Mouse (Mus musculus) hindbrain, embryonic 14.5 days (tissue): ENCODE data around the gene Rad51ap2. TPM values are rescaled to one million over a fixed set of nuclear protein-coding genes. Genes with fewer than 3 reads are reported as not detected.

Experiments used
- ATAC-seq: fragments of 200-750 bp; cut with Nextera tagmentation; 2 replicates; pipeline ENCODE4 v1.8.0; 2017; ENCODE audit warnings: moderate number of reproducible peaks, mild to moderate bottlenecking, moderate TSS enrichment, moderate library complexity; ENCODE audit not compliant: low FRiP score
- DNase-seq: peaks from one replicate; pipeline ENCODE4 v3.0.0-alpha.2; 2015; ENCODE audit warnings: low spot score
- H3K27ac ChIP-seq: fragments of 300-500 bp; sonication (generic); 2 replicates; pipeline ENCODE4 v1.5.1; 2014; ENCODE audit warnings: mild to moderate bottlenecking, moderate library complexity
- H3K27me3 ChIP-seq: fragments of 300-500 bp; sonication (generic); 2 replicates; pipeline ENCODE4 v1.6.1; 2014; ENCODE audit warnings: mild to moderate bottlenecking, low read length, mixed read lengths; ENCODE audit not compliant: control insufficient read depth, insufficient read depth
- H3K36me3 ChIP-seq: fragments of 300-500 bp; sonication (generic); replicated peaks from 2 replicates; pipeline ENCODE4 v1.6.1; 2014; ENCODE audit not compliant: control insufficient read depth, insufficient read depth
- H3K4me1 ChIP-seq: fragments of 300-500 bp; sonication (generic); replicated peaks from 2 replicates; pipeline ENCODE4 v1.6.1; 2014; ENCODE audit warnings: antibody characterized with exemption, low read length, mixed read lengths; ENCODE audit not compliant: control insufficient read depth, insufficient read depth
- H3K4me2 ChIP-seq: fragments of 300-500 bp; sonication (generic); replicated peaks from 2 replicates; pipeline ENCODE4 v1.6.1; 2014; ENCODE audit warnings: mild to moderate bottlenecking, moderate library complexity
- H3K4me3 ChIP-seq: fragments of 300-500 bp; sonication (generic); replicated peaks from 2 replicates; pipeline ENCODE4 v1.5.1; 2014; ENCODE audit warnings: mild to moderate bottlenecking, low read length
- H3K9ac ChIP-seq: fragments of 300-500 bp; sonication (generic); 2 replicates; pipeline ENCODE4 v1.6.1; 2014
- H3K9me3 ChIP-seq: fragments of 300-500 bp; sonication (generic); 2 replicates; pipeline ENCODE4 v1.6.1; 2016; ENCODE audit warnings: low read length; ENCODE audit not compliant: control insufficient read depth
- WGBS: fragments of 180-500 bp; shearing (Covaris S2); extraction: QIAGEN DNeasy Blood & Tissue Kit; methylation state at CpG from one replicate; pipeline ENCODE4 v1.1.7; 2014; 5-methylcytosine and 5-hydroxymethylcytosine counted together
- polyA plus RNA-seq: library from polyadenylated mRNA; unstranded; fragments of >200 nt; fragmentation: Nextera tagmentation; extraction: Ambion mirVana; gene quantifications from 2 replicates; pipeline ENCODE4 v1.2.1, GENCODE M21; 2014

Gene Rad51ap2
- 0.50 and 0.52 TPM in 2 replicates for polyA plus RNA-seq

DNA sequence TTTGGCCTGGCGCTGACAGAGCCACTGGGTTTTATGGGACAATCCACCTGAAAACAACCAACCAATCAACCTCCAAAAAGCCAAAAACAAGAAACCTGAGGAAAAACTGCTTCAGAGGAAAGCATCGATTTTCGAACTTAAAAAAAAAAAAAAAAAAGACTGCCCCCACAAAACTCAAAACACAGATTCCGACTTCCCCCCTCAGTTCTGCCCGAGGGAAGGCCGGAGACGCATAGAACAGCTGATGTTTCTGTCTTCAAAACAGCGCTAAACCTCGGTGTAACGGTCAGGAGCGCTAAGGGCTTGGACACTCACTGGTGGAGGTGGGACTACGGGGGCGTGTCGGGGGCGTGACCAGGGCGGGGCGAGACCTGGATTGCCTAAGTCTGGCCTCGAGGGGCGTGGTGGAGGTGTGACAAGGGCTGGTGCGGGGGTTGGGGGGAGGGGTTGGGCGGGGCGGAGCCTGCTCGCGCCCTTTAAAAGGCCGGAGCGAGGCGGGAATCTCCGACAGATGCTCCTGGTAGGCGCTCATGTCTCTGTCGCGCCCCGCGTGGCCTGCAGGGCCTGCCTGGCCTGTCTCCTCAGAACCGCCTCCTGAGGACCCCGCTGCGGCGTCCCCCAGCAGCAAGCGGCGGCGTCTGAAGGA is at the start of gene Rad51ap2:
Gene Rad51ap2 (plus strand): TSS at position 531 of the 646 bp plus-strand sequence.
- ATAC-seq (peak; percentile 100), DNase-seq (peak; percentile 84)
- Histone ChIP-seq H3K4me2 (peak within 1 kb of the TSS; percentile 69), H3K4me3 (peak within 1 kb of the TSS; percentile 61), H3K27ac (no peak within 1 kb of the TSS), H3K9ac (peak within 1 kb of the TSS; percentile 63), H3K27me3 (no peaks in the 10 kb centered on the region), H3K9me3 (no peaks in the 10 kb centered on the region), H3K4me1 (no peaks in the 10 kb centered on the region; the same call in 1 of the 2 replicates), H3K36me3 (no peaks in the 10 kb centered on the region)
- 2% methylated on average over 38 of the region's 40 CpGs for WGBS

DNA sequence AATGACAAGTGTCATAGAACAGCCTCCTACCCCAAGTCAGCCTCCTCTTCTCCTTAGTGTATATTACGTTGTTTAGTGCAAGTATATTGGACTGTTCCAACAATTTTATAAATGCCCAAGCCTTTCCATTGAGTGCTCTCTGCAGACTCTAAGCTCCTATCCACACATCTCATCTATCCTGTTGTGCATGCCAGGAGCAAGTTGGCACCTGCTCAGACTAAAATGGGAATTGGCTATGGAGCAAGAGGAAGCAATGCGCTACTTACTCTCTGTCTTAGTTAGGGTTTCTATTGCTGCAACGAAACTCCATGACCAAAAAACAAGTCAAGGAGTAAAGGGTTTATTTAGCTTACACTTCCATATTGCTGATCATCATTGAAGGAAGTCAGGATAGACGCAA is 48.2 kb upstream of the Rad51ap2 start:
- Histone ChIP-seq H3K4me2 (no peak overlapping the region), H3K9me3 (no peaks in the 10 kb centered on the region), H3K27me3 (no peaks in the 10 kb centered on the region), H3K27ac (no peak overlapping the region), H3K4me1 (no peaks in the 10 kb centered on the region), H3K36me3 (no peaks in the 10 kb centered on the region), H3K4me3 (no peak overlapping the region), H3K9ac (no peak overlapping the region)
- no peak for ATAC-seq
- 90% methylated on average over 4 of the region's 4 CpGs for WGBS
- DNase-seq, result no peak

DNA sequence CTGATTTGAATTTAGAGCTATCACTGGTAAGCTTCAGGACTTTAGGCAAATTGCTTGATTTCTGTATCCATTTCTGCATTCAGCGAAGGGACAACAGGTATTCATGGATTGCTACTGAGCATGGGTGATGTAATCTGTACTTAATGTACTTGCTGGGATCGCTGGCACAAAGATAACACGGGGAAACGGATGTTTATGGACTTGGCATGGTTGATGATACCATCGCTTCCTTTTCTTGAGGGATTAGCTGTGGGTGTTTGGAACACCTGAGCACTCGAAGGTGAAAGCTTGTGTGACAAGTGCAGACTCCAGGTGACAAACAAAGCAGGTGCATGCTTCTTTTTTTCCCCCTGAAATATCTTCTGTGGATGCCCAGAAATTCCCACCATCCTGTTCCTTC is 37.8 kb upstream of the Rad51ap2 start:
- no peak overlapping the region for H3K4me3 ChIP-seq
- no peak overlapping the region for H3K9ac ChIP-seq
- no peaks in the 10 kb centered on the region for H3K4me1 ChIP-seq
- H3K36me3 ChIP-seq, result no peaks in the 10 kb centered on the region
- no peak for ATAC-seq
- 0 out of 2 replicates have a peak, but pooled peaks cover 3% of the 10 kb centered on the region for H3K9me3 ChIP-seq
- H3K27me3 ChIP-seq, result no peaks in the 10 kb centered on the region
- H3K4me2 ChIP-seq, result no peak overlapping the region
- H3K27ac ChIP-seq, result no peak overlapping the region
- DNase-seq, result no peak
- 82% methylated on average over 6 of the region's 6 CpGs for WGBS

DNA sequence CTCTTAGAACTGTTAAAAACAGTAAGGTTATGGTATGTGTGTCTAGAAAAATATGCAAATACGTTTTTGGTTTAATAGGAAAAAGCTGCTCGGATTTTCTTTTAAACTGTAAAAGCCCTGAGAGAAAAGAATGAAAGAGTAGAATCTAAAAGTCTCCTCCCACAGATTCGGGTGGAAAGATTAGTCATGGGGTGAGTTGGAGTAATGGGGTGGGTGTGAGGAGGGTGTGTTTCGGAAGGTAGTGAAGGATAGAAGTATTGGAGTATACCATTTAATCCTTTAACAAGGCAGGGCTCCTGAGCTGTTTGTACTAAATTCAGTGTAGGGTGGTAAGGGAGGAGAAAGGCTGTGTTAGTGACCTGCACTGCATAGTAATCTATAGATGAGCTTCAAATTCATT is 28.5 kb upstream of the Rad51ap2 start:
- Histone ChIP-seq H3K4me2 (no peak overlapping the region), H3K27ac (no peak overlapping the region), H3K9ac (no peak overlapping the region), H3K9me3 (no peaks in the 10 kb centered on the region), H3K4me3 (no peak overlapping the region), H3K27me3 (no peaks in the 10 kb centered on the region), H3K36me3 (no peaks in the 10 kb centered on the region), H3K4me1 (no peaks in the 10 kb centered on the region)
- DNase-seq, result no peak
- no peak for ATAC-seq
- 72% methylated on average over 4 of the region's 4 CpGs for WGBS

DNA sequence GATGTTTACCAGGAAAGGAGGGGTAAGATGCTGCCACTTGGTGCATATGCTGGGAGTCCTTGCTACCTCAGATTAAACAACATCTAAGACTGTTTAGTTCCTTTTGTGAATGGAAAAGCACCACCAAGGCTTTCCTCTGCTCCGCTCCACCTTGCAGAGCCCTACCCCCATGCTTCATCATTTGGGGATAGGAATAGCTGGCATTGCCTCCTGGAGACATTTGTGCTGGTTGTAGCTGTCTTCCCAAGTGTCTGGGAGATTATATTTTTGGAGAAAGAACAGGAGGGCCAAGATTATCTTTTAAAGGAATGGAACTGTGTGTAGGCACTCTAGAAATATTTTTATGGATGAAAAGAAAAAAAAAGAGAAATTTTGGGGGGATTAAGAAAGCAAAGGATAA is 22.8 kb upstream of the Rad51ap2 start:
- H3K4me3 ChIP-seq, result no peak overlapping the region
- WGBS, result 98% methylated on average over 1 of the region's 1 CpGs
- 0 out of 2 replicates have a peak, but pooled peaks cover 3% of the 10 kb centered on the region for H3K27me3 ChIP-seq
- peaks cover 13% of the 10 kb centered on the region for H3K4me1 ChIP-seq
- no peak overlapping the region for H3K9ac ChIP-seq
- ATAC-seq (no peak), DNase-seq (no peak)
- no peak overlapping the region for H3K27ac ChIP-seq
- H3K4me2 ChIP-seq, result no peak overlapping the region
- no peaks in the 10 kb centered on the region for H3K9me3 ChIP-seq
- no peaks in the 10 kb centered on the region for H3K36me3 ChIP-seq

DNA sequence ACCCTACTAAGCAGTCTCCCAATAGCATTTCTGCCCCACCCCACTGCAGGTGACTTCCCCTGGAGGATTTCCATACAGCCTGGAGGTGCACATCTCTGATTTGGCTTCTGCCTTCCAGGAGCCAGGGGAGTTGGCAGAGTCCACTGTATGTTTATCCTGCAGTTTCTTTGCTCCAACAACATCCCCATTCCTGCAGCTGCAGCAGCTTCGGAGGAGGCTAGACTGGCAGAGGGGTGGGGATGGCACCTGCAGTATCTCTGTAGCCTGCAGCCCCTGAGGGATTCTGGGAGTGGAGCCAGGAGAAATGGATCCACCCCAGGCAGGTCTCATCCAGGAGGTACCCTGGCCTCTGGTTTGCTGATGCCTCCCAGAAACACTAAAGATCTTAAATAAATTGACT is 22.2 kb upstream of the Rad51ap2 start:
- Histone ChIP-seq H3K36me3 (no peaks in the 10 kb centered on the region), H3K9ac (no peak overlapping the region), H3K4me3 (no peak overlapping the region), H3K4me2 (peak overlapping the region; percentile 1; the same call in 1 of the 2 replicates), H3K4me1 (peaks cover 13% of the 10 kb centered on the region), H3K9me3 (no peaks in the 10 kb centered on the region), H3K27me3 (0 out of 2 replicates have a peak, but pooled peaks cover 9% of the 10 kb centered on the region), H3K27ac (no peak overlapping the region)
- ATAC-seq, result no peak
- no peak for DNase-seq
- 43% methylated on average over 1 of the region's 1 CpGs for WGBS

DNA sequence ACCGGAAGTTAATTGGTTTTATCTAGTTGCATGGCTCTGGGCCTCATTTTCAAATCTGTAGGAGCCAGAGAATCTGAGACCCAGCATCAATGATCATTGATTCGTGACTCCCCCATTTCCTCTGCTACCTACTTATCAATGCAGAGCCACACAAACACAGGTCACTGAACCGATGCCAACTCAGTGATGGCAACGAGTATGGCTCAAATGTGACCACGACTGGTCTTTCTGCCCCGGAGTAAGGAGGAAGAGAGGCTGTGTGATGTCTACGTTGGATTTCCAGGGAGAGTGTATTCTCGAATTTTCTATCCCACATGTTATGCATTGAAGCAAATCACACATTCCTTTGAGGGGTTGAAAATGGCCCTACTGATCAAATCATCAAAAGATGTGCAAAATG is 21.4 kb upstream of the Rad51ap2 start:
- WGBS, result 70% methylated on average over 8 of the region's 8 CpGs
- Histone ChIP-seq H3K4me1 (peaks cover 13% of the 10 kb centered on the region), H3K36me3 (no peaks in the 10 kb centered on the region), H3K4me3 (peak overlapping the region; percentile 48), H3K4me2 (peak overlapping the region; percentile 87), H3K27ac (peak overlapping the region; percentile 11; the same call in 1 of the 2 replicates), H3K9me3 (no peaks in the 10 kb centered on the region), H3K9ac (peak overlapping the region; percentile 63; the same call in 1 of the 2 replicates), H3K27me3 (0 out of 2 replicates have a peak, but pooled peaks cover 10% of the 10 kb centered on the region)
- no peak for ATAC-seq
- DNase-seq, result no peak

DNA sequence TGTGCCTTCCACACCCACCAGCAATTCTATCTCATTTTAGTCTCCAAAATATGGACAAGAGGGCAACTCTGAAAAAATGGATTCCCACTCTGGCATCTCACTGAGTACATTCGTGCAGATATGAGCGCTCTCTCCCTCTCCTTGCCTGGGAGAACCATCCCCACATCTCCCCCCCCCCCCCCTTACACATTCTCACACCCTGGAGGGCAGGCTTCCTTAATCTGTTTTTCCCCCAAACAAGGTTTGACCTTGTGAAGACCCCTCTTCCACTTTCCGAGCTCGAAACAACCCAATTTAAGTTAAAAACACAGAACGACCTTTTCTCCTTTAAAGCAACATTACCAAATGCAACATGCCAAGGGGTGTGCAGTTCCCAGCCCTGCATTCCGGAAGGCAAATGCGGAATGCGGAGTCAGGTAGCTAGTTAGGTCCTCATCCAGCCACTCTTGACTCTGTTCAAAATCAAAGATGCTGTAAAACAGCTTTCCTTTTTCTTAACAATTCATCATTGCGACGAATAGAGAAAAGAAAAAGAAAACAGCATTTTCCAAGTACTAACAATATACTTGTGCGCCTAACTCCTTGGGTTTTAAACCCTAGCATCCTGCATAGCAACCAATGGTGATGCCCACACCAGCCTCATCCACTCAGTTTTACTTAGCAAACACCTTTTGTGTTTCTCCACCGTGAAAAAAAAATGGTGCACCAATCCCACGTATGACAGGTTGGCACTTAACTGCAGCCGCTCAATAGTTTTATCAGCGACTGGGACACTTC is 20.4 kb upstream of the Rad51ap2 start:
- WGBS, result 8% methylated on average over 15 of the region's 15 CpGs
- peak; percentile 40 for DNase-seq
- H3K9ac ChIP-seq, result peak overlapping the region; percentile 63

DNA sequence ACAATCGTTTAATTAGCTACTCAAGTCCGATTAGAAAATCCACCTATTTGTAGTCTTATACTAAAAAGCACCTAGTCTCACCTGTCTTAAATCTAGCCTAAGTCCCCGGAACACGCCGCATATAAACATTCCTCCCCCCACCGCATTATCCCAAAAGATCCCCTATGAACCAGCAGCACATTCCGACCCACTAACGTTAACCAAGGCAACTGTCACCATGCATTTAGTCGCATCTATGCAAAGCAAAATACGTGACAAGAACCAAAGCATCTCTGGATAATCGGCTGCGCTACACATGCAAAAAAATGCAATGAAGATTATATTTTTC is 19.9 kb upstream of the Rad51ap2 start:
- Histone ChIP-seq H3K36me3 (no peaks in the 10 kb centered on the region), H3K27ac (peak overlapping the region; percentile 57; the same call in 1 of the 2 replicates), H3K9ac (peak overlapping the region; percentile 63), H3K4me3 (peak overlapping the region; percentile 48), H3K27me3 (0 out of 2 replicates have a peak, but pooled peaks cover 10% of the 10 kb centered on the region), H3K9me3 (no peaks in the 10 kb centered on the region), H3K4me2 (peak overlapping the region; percentile 87), H3K4me1 (peaks cover 13% of the 10 kb centered on the region)
- WGBS, result 2% methylated on average over 12 of the region's 12 CpGs
- ATAC-seq (peak; percentile 26), DNase-seq (no peak)

More for the DNA sequence above, 20.4 kb upstream of the Rad51ap2 start:
- Histone ChIP-seq H3K4me2 (peak overlapping the region; percentile 87), H3K27ac (peak overlapping the region; percentile 57; the same call in 1 of the 2 replicates), H3K4me1 (peaks cover 13% of the 10 kb centered on the region), H3K9me3 (no peaks in the 10 kb centered on the region), H3K27me3 (0 out of 2 replicates have a peak, but pooled peaks cover 10% of the 10 kb centered on the region), H3K36me3 (no peaks in the 10 kb centered on the region), H3K4me3 (peak overlapping the region; percentile 48)
- no peak for ATAC-seq
